Mouse (Mus musculus) C3H10T1/2 (cell line): ENCODE data around the gene Gm49395. TPM values are rescaled to one million over a fixed set of nuclear protein-coding genes. Genes with fewer than 3 reads are reported as not detected.

ENCODE experiments used
- polyA plus RNA-seq, 2 experiments: library from polyadenylated mRNA; unstranded; fragments of >200 nt; fragmentation: generic; extraction: Trizol; gene quantifications; one replicate each; pipeline ENCODE4 v1.2.1; 2012; ENCODE audit warnings: missing spikeins in 2 of 2

The Gm49395 gene
- 1 to 10 TPM in 1 of 2 experiments, under 1 TPM in 1; 0.53 to 1.2 TPM for polyA plus RNA-seq

DNA sequence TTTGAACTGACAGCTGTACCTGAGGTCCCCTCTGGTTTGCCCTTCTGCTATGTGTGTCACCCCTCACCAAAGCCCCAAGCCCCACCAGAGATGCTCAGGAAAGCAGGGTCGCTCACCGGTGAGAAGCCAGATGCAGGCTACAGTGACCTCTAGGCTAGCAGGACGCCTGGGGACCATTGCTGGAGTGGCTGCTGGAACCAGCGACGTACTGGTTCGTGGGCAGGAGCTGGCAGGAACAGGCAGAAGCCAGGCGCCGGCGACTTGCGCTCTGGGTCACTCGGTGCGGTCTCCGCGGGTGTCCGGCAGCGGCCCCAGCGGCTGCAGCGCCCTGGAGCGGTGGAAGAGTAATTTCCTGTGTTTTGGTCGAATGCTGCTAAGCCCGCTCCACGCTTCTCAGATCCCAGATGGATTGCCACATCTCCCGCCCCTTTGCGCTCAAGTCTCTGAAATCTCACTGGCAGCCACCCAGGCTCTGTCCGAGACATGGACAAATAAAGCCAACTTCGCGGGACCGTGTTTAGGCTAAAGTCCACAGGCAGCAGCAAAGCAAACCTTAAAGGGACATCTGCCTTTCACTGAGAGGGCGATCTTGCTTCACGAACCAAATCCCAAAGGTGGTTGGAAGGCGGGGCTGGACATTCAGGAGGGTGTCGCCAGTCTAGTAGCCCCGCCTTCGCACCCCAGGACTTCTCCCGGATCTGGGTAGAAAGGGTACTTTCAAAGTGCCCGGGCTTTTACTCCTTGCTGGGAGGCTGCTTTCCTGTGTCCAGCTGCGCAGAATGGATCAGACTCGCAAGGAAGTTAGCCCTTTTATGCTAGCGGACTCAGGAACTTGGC lies at the start of gene Gm49395, which contains the start of gene Itga1:
TSS of gene Gm49395 (minus strand) at position 567 of the 837 bp plus-strand sequence.
TSS of gene Itga1 (minus strand) at position 610 of the 837 bp plus-strand sequence.

DNA sequence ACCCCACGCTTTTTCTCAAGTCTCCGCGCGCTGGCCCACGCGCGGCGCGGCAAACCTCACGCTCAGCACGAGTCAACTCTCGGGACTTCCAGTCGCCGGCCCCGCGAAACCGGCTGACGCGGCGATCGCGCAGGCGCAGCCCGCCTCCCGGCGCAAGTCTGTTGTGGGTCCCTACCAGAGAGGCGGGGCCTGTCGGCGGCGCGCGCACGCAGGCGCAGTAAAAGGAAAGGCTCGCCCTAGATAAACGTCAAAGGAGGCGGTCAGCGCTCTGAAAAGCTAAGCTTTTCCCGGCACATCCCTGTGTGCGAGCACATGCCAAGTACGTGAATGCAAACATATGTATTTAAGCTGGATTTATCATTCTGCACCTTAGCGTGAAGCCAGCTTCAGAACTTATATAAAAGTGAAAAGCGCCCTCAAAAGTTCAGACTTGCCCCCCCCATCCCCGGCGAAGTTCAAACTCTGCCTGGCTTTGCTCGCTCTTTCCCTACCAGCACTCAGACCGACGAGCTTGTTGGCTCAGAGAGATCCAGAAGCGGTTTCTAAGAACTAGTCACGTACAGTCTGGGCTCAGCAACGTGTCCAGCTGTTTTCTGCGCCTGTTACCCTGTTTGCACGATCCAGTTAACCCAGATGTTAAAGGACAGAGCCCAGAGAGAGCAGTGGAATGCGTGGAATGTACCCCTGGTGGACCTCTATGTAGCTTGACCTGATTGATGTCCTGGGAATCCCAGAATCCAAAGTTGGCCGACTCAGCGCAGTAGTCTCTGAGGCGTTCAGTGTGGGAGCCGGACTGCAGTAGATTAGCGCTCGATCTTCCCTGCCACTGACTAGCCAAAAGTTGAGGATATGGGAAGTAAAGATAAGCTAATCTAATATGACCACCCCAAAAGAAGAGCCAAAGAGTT lies 11.4 kb downstream of the Gm49395 start, which contains the start of gene Pelo:
TSS of gene Pelo (minus strand) at position 118 of the 908 bp plus-strand sequence.

Other genes with a start within 250 kb of the Gm49395 start
- under 1 TPM in 1 of 2 experiments, not detected in 1; 0.02 TPM for gene Itga2, start 169.8 kb downstream of the Gm49395 start, polyA plus RNA-seq
- 10 to 100 TPM; 25.1 to 26.7 TPM for gene Pelo, start 11.7 kb downstream of the Gm49395 start, polyA plus RNA-seq
- 1 to 10 TPM in 1 of 2 experiments, under 1 TPM in 1; 0.02 to 1.3 TPM for gene Itga1, start within 50 bp of the Gm49395 start, polyA plus RNA-seq